Mouse (Mus musculus) right cerebral cortex, postnatal 14 days (tissue): ENCODE data around the gene Cul3.

Source experiments
- DNase-seq: peaks from one replicate; pipeline ENCODE4 v3.0.0; 2022

Gene Cul3

DNA sequence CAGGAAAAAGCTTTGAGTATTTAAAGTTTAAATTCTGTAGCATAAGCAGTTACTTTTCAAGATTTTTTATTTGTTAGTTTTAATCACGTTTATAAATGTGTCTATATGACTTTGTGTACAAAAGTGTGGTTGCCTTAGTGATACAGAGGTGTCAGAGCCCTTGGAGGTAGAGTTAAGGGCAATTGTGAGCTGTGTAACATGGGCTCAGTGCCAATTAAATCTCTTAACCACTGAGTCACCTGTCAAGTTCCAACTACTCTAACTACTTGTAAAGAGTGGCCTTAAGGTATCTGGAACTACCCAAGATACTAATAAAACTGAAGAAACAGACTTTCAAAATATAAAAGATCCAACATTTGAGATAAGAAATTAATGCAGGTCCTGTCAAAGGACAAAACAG is 61.5 kb downstream of the Cul3 start:
- no peak for DNase-seq

DNA sequence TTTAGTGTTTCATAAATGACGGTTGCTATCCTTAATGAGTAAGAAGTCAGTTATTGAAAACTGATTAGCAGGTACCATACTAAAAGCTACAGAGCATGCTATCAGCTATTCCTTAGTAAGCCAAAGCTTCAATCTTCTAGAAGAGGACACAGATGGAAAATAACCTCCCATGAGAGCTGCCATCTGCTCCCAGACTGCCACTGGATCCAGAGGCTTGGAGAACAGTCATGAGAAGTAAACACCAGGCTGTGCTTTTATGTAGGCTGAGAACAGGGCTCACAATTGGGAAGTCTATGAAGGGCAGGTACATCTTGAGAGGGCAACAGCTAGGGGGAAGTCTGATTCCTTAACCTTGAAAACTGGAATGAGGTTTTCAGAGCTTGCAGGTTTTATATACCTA is 79.8 kb downstream of the Cul3 start:
- DNase-seq: no peak

DNA sequence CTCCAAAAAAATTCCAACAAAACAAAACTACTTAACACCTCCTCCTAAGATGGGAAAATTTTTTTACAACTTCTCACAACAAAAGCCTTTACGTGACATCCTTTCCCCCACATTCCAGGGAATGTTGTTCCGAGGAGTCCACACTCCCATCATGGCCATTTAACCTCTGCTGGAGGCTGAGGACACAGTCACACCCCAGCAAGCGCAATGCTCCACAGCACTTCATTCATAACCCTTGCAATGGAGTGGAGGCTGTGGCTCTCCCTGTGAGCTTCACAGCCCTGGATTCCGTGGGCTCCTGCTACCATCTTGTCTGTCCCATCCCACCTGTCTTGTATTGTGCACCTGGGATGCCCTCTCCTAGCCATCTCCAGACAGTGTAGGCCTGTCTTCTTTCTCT is 81.6 kb downstream of the Cul3 start:
- DNase-seq: no peak

DNA sequence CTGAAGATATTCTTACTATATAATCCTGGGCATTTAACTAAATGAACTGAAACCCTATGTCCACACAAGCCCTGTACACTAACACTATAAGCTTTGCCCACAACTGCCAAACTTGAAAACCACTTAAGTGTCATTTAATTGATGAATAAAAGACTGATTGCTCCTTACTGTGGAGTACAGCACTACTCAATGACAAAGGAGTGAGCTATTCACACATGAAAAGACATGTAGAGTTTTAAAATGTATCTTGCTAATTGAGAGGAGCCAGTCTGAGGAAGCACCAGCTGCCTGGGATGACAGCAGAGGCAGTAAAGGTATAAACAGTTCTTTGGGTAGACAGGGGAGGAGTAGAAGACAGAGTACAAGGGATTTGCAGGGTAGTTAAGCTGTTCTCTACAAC is 87.0 kb downstream of the Cul3 start:
- no peak for DNase-seq

DNA sequence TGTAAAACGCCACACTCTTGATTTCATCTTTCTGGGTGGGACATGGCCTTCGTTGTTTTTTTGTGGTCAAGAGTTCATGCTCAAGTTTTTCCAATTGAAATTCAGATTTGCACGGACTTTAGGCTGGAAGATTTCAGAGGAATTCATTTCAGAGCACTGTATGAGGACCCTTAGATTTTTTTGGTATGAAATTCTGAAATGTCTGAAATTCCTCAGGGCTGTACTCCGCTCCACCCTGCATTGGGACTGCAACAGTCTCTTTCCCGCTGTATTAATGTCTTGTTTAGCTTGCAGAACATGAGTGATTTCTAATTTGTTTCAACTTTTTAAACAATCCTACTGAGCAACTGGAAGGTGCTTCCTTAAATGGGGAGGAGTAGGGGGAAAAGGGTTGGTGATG is 90.0 kb downstream of the Cul3 start:
- DNase-seq: no peak

DNA sequence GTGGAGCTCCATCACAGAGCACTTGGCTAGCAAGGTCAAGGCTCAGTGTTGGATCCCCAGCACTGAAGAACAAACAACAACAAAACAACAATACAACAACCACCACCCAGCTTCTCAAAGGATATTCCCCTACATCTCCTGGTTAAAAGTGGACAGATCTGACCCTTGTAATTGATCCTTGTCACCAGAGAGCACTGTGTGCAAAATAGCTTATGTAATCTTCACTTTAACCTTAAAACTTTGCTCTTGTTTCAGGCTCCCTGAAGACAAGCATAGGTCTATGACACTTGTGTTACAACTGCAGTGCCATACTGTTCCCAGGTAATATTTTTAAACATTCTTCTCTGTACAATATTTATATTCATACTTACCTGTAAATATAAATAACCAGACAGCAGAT is 93.1 kb downstream of the Cul3 start:
- no peak for DNase-seq

DNA sequence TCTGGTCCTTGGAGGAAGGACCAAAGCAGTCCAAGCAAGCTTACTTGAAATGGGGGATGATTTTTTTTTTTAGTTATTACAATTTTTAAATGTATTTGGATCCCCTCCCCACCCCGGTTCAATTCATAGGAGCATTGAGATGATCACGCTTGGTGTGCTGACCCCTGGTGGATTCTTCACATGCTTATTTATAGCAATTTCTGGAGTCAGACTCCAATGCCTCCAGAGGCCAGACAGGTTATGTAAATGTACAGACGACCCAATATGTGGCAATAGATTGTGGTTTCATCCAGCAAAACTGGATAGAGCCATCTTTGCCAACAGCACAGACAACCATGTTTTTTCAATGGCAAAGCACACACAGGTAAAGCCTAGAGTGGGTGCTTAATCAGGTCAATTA is 96.2 kb downstream of the Cul3 start:
- no peak for DNase-seq

DNA sequence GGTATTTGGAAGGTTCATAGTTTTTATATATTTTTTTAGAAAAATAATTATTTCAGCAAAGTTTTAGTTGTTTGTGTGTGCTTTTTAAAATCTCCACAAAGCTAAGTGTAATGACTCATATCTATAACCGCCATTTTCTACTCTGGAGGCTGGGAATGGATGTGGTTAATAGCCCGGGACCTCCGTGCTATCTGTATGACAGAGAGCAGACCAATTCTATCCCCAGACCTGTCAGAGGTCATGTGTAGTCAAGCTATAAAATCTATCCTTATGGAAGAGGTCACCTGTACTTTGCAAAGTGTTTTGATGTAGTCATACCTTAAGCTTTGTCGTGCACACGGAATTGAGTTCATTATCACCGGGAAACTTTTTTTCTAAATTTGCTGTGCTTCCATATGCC is 98.7 kb downstream of the Cul3 start:
- DNase-seq: no peak

DNA sequence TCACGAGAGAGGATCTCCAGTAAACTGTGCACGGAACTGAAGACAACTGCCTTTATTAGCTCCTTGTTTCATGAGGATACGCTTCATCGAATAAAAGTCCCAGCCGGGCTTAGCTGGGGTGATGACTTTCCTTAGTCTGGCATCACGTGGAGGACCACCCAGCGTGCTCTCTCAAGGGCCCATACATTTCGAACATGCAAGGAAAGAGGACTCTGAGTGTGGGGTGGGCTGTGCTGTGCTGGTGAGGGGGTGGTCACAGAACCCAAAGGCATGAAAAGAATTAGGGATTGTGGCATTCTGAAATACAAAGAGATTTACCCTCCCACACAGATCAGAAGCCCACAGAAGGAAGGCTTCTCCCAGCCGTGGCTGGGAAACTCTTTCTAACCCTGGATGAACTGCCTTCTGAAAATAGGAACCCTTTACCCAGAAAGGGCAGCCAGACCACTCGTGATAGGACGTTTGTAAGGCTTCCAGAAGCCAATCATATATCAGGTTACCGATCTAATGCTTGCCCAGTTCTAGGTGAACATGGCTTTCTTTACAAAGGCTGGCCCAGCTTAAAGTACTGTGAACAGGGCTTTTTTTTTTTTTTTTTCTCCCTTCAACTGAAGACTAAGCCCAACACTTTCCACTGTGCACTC is 100.1 kb downstream of the Cul3 start:
- DNase-seq: no peak

DNA sequence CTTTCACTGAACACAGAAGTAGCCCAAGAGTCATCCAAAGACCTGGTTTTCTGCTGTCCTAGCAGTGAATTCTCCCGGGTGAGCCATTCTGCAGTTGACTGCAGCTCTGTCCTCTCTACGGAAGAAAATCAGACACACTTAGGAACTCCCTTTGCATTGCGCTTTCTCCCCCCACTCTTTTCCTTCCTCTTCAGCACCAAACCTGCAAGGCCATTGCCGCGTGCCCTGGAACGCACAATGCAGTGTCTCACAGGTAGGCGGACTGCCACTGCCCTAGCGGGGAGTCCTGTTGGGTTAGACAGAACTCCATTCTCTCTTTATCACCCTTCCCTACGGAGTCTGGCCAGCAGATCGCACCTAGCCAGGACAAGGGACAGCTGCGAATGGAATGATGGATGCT is 100.8 kb downstream of the Cul3 start:
- no peak for DNase-seq

DNA sequence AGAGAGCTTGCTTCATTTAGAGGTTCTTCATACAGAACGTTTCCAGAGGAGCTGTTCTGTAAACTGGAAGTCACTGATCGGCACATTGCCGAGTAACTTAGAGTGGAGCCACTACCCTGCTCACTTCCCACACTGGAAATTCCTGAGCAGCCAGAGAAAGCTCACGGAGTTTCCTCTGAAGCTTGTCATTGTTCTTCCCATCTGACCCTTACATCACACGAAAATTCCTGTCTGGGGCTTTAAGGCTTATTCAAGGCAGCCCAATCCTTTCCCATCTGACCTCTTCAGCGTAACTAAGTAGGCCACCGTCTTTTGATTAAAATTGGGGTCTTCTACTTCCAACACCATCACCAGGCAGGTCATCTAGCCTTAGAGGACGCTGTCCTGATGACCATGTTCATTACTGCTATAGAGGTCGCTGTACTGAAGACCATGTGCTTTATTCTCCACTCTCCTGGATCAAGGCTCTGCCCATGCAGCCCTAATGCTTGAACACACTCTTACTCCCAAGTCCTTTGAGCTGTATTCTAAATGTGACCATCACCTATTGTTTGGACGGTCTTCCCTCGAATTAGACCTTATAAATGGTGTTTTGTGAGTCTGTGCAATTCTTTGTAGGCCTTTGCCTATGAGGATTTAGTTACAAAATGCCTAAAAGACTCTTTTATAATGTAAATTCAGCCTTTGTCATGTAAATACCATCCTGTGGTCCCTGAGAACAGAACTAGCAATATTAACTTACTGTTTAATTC is 103.2 kb downstream of the Cul3 start:
- DNase-seq: no peak

DNA sequence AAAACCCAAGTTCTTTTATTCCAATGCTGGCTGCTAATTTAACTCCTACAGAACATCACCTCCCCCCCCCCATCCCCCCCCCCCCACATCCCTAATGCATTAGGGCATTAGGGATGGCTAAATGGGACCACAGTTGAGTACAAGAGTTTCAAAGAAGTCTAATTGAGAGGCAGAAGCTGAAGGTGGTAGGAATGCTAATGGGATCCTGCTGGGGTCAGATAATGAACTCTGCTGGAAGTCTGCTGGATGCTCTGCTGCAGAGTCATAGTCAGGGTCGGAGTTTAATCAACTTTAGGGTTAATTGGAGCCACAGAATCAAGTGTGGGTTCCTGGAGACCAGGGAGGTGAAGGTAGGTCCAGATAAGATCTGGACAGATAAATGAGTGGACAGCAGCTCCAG is 104.2 kb downstream of the Cul3 start:
- no peak for DNase-seq

DNA sequence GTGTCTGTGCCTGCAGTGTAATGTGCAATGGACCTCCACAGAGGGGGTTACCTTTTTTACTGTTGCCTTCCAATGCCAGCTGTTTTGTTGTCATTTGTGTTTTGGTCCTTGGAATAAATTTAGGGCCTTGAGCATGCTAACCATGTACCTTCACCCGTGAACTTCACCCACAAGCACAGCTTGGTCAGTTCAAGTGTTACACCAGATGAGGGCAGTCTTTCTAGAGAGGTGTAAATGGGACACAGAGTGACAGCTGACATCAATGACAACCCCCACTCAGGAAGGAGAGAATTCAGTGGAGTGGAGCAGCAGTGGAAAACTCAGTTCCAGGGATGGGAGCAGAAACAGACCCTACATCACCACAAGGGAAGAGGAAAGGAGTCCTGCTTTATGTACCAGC is 109.7 kb downstream of the Cul3 start:
- no peak for DNase-seq

DNA sequence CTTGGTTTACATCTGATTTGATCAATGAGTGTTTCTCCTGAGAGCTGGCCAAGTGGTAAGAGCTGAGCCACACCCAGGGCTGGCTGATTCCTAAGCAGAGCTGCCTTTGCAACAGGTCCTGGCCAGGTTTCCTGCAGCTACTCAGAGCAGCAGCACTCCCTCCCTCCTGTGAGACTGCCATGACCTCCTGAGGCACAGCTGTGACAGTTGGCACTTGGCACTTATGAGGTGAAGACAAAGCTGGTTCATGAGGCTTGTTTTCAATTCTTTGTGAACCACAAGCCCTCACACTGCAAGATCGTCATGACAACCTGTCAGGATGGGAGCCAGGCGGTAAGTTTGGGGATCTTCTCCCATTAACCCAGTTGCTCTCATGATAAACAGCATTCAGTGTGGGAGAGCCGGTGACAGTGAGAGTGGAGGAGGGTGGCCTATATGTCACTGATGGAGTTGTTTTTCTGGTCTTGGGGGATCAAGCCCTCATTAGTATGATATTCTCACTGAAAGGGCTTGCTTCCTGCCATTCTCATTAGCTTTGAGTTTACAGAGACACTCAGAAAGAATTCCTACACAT is 115.4 kb downstream of the Cul3 start:
- DNase-seq: no peak

DNA sequence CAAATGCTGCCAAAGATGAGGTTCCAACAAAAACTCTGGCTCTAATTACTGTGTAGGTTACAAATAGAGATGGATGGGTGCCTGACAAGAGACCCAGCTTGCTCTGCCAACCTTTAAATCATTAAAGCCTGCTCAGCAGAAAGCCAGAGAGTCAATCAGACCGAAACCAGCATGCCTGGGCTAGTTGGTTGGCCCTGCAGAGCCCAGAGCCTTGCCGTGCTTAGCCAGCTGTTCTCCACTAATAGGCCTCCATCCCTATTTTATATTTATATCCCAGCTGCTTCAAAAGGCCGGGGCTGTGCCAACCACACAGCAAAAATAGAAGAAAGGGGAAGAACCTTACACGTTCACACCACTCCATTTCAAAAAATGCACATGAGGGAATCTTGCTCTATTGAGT is 119.1 kb downstream of the Cul3 start:
- no peak for DNase-seq

DNA sequence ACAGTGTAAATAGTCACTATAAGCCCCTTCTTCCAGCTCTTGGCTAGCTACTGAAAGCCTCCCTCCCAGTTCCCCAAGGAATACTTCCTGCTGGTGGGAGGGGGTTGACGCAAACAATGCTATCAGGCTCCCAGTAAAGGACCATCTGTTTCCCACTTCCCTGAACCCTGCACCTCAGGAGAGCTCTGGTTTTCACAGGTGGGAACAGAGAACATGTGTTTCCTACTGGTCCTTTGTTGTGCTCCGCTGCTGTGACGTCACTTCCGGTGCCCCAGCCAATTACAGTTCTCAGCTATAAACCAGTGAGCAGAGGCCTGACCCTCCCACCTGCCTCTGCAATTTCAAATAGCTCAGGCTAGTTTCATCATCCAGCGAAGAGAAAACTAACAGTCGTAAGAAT is 122.0 kb downstream of the Cul3 start, which contains the start of gene Fam124b:
TSS of gene Fam124b (minus strand) at position 206 of the 400 bp plus-strand sequence.
- DNase-seq: peak; percentile 6
